Mouse (Mus musculus) midbrain, embryonic 12.5 days (tissue): ENCODE data around the gene Fto. TPM values are rescaled to one million over a fixed set of nuclear protein-coding genes. Genes with fewer than 3 reads are reported as not detected.

Experiments
- ATAC-seq: fragments of 200-750 bp; cut with Nextera tagmentation; 2 replicates; pipeline ENCODE4 v1.8.0; 2017; ENCODE audit warnings: low read depth, moderate TSS enrichment, moderate library complexity; ENCODE audit not compliant: low FRiP score
- H3K27ac ChIP-seq: fragments of 300-500 bp; sonication (generic); replicated peaks from 2 replicates; pipeline ENCODE4 v1.5.1; 2016; ENCODE audit warnings: mild to moderate bottlenecking
- H3K27me3 ChIP-seq: fragments of 300-500 bp; sonication (generic); 2 replicates; pipeline ENCODE4 v1.6.1; 2016; ENCODE audit warnings: mild to moderate bottlenecking
- H3K36me3 ChIP-seq: fragments of 300-500 bp; sonication (generic); 2 replicates; pipeline ENCODE4 v1.6.1; 2016
- H3K4me1 ChIP-seq: fragments of 300-500 bp; sonication (generic); 2 replicates; pipeline ENCODE4 v1.6.1; 2016
- H3K4me2 ChIP-seq: fragments of 300-500 bp; sonication (generic); replicated peaks from 2 replicates; pipeline ENCODE4 v1.6.1; 2016; ENCODE audit warnings: mild to moderate bottlenecking, moderate library complexity
- H3K4me3 ChIP-seq: fragments of 300-500 bp; sonication (generic); 2 replicates; pipeline ENCODE4 v1.5.1; 2016; ENCODE audit warnings: mild to moderate bottlenecking
- H3K9ac ChIP-seq: fragments of 300-500 bp; sonication (generic); replicated peaks from 2 replicates; pipeline ENCODE4 v1.6.1; 2016; ENCODE audit warnings: mild to moderate bottlenecking, moderate library complexity
- H3K9me3 ChIP-seq: fragments of 300-500 bp; sonication (generic); 2 replicates; pipeline ENCODE4 v1.6.1; 2016; ENCODE audit warnings: mild to moderate bottlenecking
- WGBS: fragments of 180-500 bp; shearing (Covaris S2); methylation state at CpG from one replicate; pipeline ENCODE4 v1.1.7; 2016; 5-methylcytosine and 5-hydroxymethylcytosine counted together
- polyA plus RNA-seq: library from polyadenylated mRNA; unstranded; fragments of >200 nt; fragmentation: Nextera tagmentation; extraction: Ambion mirVana; gene quantifications from 2 replicates; pipeline ENCODE4 v1.2.1, GENCODE M21; 2016

The Fto gene
- polyA plus RNA-seq, 1 experiment from 2014 or later, result 115 TPM

DNA sequence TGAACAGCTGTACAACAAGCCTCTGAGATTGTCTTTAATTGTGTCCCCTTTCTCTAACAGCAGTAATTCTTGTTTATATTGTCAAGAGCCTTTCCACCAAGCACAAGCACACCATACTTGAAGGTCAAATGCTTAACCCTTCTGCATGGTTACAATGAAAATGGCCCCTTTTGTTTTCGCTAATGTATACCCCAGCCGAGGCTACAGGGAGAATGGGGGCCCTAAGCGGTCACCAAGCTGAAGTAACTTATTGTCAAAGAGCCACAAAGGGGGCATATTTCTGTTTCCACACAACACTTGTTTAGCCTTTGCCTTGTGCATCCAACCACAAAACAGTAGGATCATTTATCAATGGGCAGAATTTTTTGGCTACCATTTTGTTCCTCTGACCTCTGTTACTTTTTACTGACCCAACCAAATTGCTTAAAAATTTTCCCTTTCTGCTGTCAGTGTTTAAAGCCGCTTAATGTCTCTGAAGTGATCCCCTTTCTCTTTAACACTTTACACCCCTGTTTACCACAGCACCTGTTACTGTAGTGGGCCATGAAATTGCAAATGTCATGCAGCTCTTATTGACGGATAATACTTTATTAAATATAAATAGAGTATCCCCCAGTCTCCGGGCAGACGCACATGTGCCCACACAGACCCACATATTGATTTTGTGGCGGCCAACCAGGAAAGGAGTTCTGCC lies 196.0 kb downstream of the Fto start:
- no peaks in the 10 kb centered on the region for H3K36me3 ChIP-seq
- no peaks in the 10 kb centered on the region for H3K9me3 ChIP-seq
- H3K4me2 ChIP-seq, result no peak overlapping the region; the same call in none of the 2 replicates
- H3K4me3 ChIP-seq, result no peak overlapping the region
- 20% methylated on average over 8 of the region's 8 CpGs for WGBS
- H3K4me1 ChIP-seq, result peaks cover 37% of the 10 kb centered on the region
- peak overlapping the region; percentile 52 for H3K27ac ChIP-seq
- H3K9ac ChIP-seq, result no peak overlapping the region
- peak; percentile 70; the same call in 1 of the 2 replicates for ATAC-seq
- H3K27me3 ChIP-seq, result peaks cover 70% of the 10 kb centered on the region

DNA sequence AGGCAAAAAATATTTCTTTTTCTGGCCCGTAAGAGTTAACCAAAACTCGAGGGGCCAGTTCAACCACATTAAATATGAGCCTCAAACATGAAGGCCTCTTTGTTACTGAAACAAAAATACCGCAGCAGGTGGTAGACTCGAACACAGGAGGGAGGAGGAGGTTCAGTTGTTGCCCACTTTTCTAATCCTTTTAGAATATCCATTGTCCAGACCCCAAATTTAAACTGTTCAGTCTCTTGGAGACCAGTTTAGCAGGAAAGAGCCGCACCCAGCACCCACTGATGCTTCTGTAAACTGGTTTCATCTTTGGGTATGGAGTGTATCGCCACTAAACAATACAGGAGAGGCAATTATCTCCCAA lies 196.6 kb downstream of the Fto start:
- ATAC-seq, result peak; percentile 44; the same call in 1 of the 2 replicates
- Histone ChIP-seq H3K9ac (no peak overlapping the region), H3K4me2 (no peak overlapping the region; the same call in 1 of the 2 replicates), H3K27me3 (peaks cover 64% of the 10 kb centered on the region), H3K4me3 (no peak overlapping the region), H3K27ac (peak overlapping the region; percentile 52), H3K36me3 (no peaks in the 10 kb centered on the region), H3K9me3 (no peaks in the 10 kb centered on the region), H3K4me1 (peaks cover 42% of the 10 kb centered on the region)
- WGBS, result 16% methylated on average over 6 of the region's 6 CpGs

DNA sequence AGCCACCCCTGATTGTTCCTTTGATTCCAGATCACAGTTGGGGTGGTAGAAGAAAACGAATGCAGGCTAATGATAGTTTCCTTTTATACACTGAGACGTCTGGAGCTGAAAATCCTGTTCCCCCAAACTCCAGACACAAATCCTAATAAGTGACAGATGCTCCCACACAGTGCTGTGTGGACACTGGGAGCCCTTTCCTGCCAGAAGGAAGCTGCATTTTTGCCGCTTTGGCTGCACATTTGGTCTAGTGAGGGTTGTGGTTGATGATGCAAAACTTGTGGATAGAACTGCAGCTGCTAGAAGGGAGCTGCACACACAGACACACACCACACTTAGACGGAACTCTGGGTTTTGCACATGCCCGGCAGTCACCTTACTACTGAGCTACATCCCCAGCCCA lies 197.4 kb downstream of the Fto start:
- Histone ChIP-seq H3K9me3 (no peaks in the 10 kb centered on the region), H3K4me3 (no peak overlapping the region), H3K4me1 (peaks cover 50% of the 10 kb centered on the region), H3K4me2 (no peak overlapping the region), H3K27me3 (peaks cover 62% of the 10 kb centered on the region), H3K36me3 (no peaks in the 10 kb centered on the region), H3K27ac (no peak overlapping the region), H3K9ac (no peak overlapping the region)
- ATAC-seq, result no peak
- WGBS, result 28% methylated on average over 5 of the region's 5 CpGs

DNA sequence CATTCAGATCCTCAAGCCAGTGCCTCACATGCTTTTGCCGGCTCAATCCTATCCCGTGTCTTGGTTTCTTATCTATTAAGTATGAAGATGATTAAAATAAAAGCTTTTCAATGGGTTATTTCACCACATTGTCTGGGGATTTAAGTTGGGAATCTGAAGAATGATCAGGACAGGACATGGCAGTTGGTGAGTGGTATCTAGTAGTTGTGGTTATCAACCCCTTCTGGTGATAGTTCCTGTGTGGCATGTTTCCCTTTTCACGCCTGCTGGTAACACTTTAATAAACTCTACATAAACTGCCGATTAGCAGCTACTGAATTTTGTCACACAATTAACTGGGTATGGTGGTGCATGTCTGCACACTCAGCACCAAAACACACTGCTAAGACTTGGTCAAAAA lies 198.6 kb downstream of the Fto start:
- no peak for ATAC-seq
- Histone ChIP-seq H3K9ac (no peak overlapping the region), H3K4me2 (no peak overlapping the region), H3K27me3 (peaks cover 60% of the 10 kb centered on the region), H3K4me3 (no peak overlapping the region), H3K4me1 (peaks cover 61% of the 10 kb centered on the region), H3K36me3 (no peaks in the 10 kb centered on the region), H3K9me3 (no peaks in the 10 kb centered on the region), H3K27ac (no peak overlapping the region)
- 85% methylated on average over 4 of the region's 4 CpGs for WGBS

DNA sequence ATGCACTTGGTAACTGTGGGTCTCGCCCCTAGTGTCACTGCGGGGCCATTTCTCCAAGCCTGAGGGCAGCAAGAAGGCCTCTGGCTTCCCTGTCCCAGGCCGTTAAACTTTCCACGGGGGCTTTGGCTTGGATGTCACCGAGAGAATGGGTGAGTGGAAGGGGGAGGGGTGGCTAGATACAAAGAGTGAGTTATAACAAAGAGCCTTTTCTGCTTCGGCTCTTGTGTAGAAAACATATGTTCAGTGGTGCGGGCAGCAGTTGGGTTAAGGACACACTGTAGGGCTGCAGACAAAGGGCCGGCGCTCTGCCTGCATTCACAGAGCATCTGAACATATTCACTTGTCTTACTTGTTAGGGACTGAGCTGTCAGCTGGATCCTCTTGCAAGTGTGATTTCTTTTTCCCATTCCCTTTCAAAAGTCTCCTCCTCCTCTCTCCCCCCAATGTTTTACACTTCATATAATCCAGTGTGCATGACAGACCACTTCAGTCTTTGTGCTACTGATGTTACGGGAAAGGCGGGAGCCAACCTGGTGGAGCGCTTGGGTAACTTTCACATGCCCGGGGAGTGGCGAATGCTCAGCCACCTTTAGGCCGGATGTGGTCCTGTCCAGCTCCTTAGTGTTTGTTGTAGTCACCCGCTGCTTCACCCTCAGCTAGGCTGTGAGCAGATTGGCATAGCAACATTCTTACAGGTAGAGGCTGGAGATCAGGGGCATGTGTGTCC lies 201.6 kb downstream of the Fto start:
- Histone ChIP-seq H3K36me3 (no peaks in the 10 kb centered on the region), H3K4me2 (no peak overlapping the region; the same call in 1 of the 2 replicates), H3K9ac (peak overlapping the region; percentile 17; the same call in 1 of the 2 replicates), H3K9me3 (no peaks in the 10 kb centered on the region), H3K27me3 (peaks cover 71% of the 10 kb centered on the region), H3K4me3 (no peak overlapping the region), H3K4me1 (peaks cover 58% of the 10 kb centered on the region), H3K27ac (peak overlapping the region; percentile 59)
- ATAC-seq, result peak; percentile 88
- WGBS, result 16% methylated on average over 16 of the region's 16 CpGs

DNA sequence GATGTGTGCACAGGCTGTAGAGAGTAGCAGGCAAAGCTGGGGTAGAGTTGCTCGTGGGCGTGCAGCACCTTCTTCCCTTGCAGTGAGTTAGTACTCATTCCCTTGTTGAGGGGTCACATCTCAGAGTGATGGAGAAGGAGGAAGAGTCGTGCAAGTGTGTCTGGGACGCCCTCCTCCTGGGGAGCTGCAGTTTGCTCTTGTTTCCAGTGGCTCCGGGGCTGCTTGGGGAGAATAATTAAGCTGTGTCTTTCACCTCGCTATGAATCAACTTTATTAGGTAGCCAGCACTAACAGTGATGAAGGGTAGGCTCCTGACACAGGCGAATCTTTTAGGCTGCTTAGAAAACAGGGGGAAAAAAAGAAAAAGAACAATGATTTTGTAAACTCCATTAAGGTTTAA lies 203.1 kb downstream of the Fto start:
- Histone ChIP-seq H3K4me3 (no peak overlapping the region), H3K4me2 (no peak overlapping the region), H3K36me3 (no peaks in the 10 kb centered on the region), H3K9me3 (no peaks in the 10 kb centered on the region), H3K9ac (no peak overlapping the region), H3K4me1 (peaks cover 46% of the 10 kb centered on the region), H3K27me3 (peaks cover 76% of the 10 kb centered on the region), H3K27ac (no peak overlapping the region)
- 27% methylated on average over 7 of the region's 7 CpGs for WGBS
- ATAC-seq, result no peak

DNA sequence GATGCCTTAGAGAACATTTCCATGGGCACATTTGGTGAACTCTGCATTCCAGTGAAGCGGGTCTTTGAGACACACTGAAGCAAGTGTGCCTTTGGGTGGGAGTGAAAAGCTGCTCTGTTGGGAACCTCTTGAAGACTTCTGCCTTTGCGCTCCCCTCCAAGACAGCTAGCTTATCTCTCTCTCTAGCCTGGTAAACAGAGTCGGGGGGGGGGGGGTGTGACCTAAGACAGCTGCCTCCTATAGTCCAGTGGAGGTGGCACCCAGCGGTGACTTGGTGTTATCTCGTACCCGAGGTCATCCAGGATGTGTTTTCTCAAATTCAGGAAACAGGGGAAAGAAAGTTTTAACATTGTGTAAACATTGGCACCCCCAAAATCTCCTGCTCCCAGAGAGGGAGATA lies 204.8 kb downstream of the Fto start:
- no peak for ATAC-seq
- Histone ChIP-seq H3K27me3 (peaks cover 82% of the 10 kb centered on the region), H3K36me3 (no peaks in the 10 kb centered on the region), H3K27ac (no peak overlapping the region), H3K4me2 (no peak overlapping the region), H3K4me3 (no peak overlapping the region), H3K4me1 (peaks cover 48% of the 10 kb centered on the region), H3K9ac (no peak overlapping the region), H3K9me3 (no peaks in the 10 kb centered on the region)
- 45% methylated on average over 6 of the region's 6 CpGs for WGBS

DNA sequence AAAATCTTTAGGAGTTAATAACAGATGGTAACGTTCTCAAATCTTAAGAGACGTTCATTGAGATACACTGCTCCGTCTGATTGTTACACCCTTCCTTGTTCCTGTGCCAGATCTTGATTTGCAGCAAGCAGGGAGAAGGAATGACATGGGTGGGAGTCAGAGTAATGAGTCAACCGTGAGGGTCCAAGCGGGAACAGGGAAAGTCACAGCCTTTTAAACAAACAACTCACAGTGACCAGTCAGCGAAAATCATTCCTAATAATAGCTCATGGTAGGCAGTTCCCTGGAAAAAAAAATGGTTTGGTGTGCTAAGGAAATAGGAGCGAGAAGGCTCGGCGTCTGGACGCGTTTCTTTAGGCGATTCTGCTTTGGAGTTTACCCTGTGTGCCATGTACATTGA lies 208.9 kb downstream of the Fto start:
- 88% methylated on average over 12 of the region's 12 CpGs for WGBS
- no peak overlapping the region for H3K27ac ChIP-seq
- H3K4me1 ChIP-seq, result peaks cover 46% of the 10 kb centered on the region
- H3K9ac ChIP-seq, result no peak overlapping the region
- H3K4me2 ChIP-seq, result no peak overlapping the region
- no peak overlapping the region for H3K4me3 ChIP-seq
- H3K27me3 ChIP-seq, result peaks cover 75% of the 10 kb centered on the region
- no peak for ATAC-seq
- H3K36me3 ChIP-seq, result no peaks in the 10 kb centered on the region
- H3K9me3 ChIP-seq, result no peaks in the 10 kb centered on the region

DNA sequence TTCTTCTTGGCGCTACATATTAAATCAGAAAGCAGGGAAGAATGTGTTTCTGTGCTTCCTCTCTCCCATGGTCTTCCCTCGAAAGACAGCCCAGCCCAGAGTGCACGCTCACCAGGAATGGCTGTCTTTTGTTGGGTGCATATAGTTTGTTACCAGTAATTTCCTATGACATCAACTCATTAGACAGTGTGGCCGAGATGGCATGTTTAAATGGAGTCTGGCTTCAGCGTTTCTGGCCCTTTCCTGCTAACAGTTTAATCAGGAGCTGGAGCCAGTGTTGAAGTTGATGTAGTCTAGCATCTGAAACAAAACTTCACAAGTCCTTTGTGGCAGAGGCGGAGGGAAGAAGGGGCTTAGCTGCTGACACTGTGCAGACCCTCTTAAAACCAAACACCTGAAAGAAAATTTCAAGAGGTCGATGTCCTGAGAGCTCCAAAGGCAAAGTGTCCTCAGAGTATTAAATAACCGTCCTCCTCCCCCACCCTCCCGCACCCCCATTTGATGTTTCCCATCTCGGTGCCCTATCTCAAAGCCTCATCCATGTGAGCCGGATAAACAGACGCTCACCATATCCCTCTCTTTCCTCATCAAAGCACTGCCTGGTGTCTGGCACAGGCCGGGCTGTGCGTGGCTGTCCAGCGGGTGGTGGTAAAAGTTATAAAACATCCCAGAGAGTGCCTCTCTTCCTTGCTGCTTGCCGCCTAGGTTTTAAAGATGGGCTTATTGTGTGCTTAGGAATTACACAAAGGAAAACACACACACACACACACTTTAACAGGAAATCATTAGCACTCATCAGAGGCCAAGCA lies 210.9 kb downstream of the Fto start:
- no peak for ATAC-seq
- H3K27me3 ChIP-seq, result peaks cover 77% of the 10 kb centered on the region
- no peak overlapping the region for H3K9ac ChIP-seq
- H3K36me3 ChIP-seq, result no peaks in the 10 kb centered on the region
- peaks cover 30% of the 10 kb centered on the region for H3K4me1 ChIP-seq
- WGBS, result 21% methylated on average over 16 of the region's 16 CpGs
- H3K9me3 ChIP-seq, result no peaks in the 10 kb centered on the region
- H3K4me2 ChIP-seq, result 0 out of 2 replicates have a peak overlapping the region, but pooled peaks have one; percentile 2
- peak overlapping the region; percentile 64 for H3K27ac ChIP-seq
- no peak overlapping the region for H3K4me3 ChIP-seq

DNA sequence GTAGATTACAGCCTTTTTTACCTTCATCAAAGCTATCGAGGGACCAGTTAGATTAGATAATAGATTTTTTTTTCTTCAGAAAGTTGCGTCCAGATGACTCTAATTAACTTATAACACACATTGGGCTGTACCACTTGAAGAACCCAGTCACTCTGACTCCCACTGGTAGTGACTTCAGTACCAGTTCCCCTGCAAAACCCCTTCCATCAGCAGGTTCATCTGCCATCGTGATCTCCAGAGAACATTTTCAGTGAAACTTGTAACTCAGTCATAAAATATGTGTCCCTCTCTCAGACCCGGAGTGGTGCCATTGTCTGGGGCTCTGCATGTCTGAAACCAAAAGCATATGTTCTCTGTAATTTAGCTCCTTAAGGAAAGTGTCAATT lies 211.5 kb downstream of the Fto start:
- peaks cover 80% of the 10 kb centered on the region for H3K27me3 ChIP-seq
- no peak overlapping the region for H3K4me3 ChIP-seq
- H3K9me3 ChIP-seq, result no peaks in the 10 kb centered on the region
- peak; percentile 76 for ATAC-seq
- no peaks in the 10 kb centered on the region for H3K36me3 ChIP-seq
- 11% methylated on average over 4 of the region's 4 CpGs for WGBS
- no peak overlapping the region; the same call in 1 of the 2 replicates for H3K9ac ChIP-seq
- H3K4me1 ChIP-seq, result peaks cover 30% of the 10 kb centered on the region
- 0 out of 2 replicates have a peak overlapping the region, but pooled peaks have one; percentile 2 for H3K4me2 ChIP-seq
- peak overlapping the region; percentile 64 for H3K27ac ChIP-seq

DNA sequence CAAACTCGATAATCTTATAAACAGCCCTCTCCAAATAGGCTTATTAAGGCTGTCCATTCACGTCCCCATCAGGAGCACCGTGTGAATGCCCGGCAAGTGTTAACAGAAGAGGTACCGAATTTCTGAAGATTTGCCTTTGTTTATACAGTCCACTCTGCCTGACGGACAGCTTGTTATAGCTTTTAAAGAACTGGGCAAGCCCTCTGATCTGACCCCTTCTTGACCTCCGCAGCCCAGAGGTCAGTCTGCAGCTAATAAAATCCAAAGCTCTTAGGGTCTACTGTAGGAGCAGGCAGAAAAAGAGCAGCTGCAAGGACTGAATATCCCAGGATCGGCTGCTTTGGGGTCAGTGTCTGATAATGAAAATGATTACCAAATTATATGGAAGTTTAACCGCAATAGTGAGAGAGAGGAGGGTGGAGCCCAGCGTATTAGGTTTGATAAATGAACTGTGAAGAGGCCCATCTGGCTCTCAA lies 212.1 kb downstream of the Fto start:
- Histone ChIP-seq H3K27ac (0 out of 2 replicates have a peak overlapping the region, but pooled peaks have one; percentile 25), H3K36me3 (no peaks in the 10 kb centered on the region), H3K4me2 (no peak overlapping the region; the same call in 1 of the 2 replicates), H3K9me3 (no peaks in the 10 kb centered on the region), H3K9ac (no peak overlapping the region), H3K4me1 (peaks cover 30% of the 10 kb centered on the region), H3K4me3 (no peak overlapping the region), H3K27me3 (peaks cover 79% of the 10 kb centered on the region)
- ATAC-seq, result peak; percentile 80
- WGBS, result 4% methylated on average over 10 of the region's 10 CpGs
